Mouse (Mus musculus) liver, embryonic 11.5 days (tissue): ENCODE measurements at regions not wholly inside any gene's neighbourhood (a gene's known extent, or its start where the extent isn't known, plus 50 kb on each side); places are given as distances from the start of the nearest gene placed in this dataset.
A peak's percentile ranks its signal among the peaks of the same experiment; 100 is the strongest.

Experiments used
- ATAC-seq: fragments of 200-750 bp; cut with Nextera tagmentation; replicated peaks from 2 replicates; pipeline ENCODE4 v1.8.0; 2017; ENCODE audit warnings: moderate number of reproducible peaks, mild to moderate bottlenecking, moderate TSS enrichment, moderate library complexity; ENCODE audit not compliant: low FRiP score
- DNase-seq: peaks from one replicate; pipeline ENCODE4 v3.0.0-alpha.2; 2017; ENCODE audit warnings: low spot score
- H3K27ac ChIP-seq: fragments of 300-500 bp; sonication (generic); 2 replicates; pipeline ENCODE4 v1.5.1; 2014; ENCODE audit warnings: mild to moderate bottlenecking, low read depth, low read length, control low read depth
- H3K27me3 ChIP-seq: fragments of 300-500 bp; sonication (generic); replicated peaks from 2 replicates; pipeline ENCODE4 v1.6.1; 2014; ENCODE audit warnings: low read length, mixed read lengths; ENCODE audit not compliant: control insufficient read depth, insufficient read depth
- H3K36me3 ChIP-seq: fragments of 300-500 bp; sonication (generic); 2 replicates; pipeline ENCODE4 v1.6.1; 2014; ENCODE audit warnings: mild to moderate bottlenecking, low read length, moderate library complexity, mixed read lengths; ENCODE audit not compliant: control insufficient read depth, insufficient read depth
- H3K4me1 ChIP-seq: fragments of 300-500 bp; sonication (generic); replicated peaks from 2 replicates; pipeline ENCODE4 v1.6.1; 2014; ENCODE audit warnings: low read length, mixed read lengths; ENCODE audit not compliant: control insufficient read depth, insufficient read depth
- H3K4me2 ChIP-seq: fragments of 300-500 bp; sonication (generic); 2 replicates; pipeline ENCODE4 v1.6.1; 2014; ENCODE audit warnings: mild to moderate bottlenecking, control low read depth, moderate library complexity
- H3K4me3 ChIP-seq: fragments of 300-500 bp; sonication (generic); 2 replicates; pipeline ENCODE4 v1.5.1; 2014; ENCODE audit warnings: low read depth, low read length, control low read depth
- H3K9ac ChIP-seq: fragments of 300-500 bp; sonication (generic); 2 replicates; pipeline ENCODE4 v1.6.1; 2014; ENCODE audit warnings: low read depth, low read length, control low read depth
- H3K9me3 ChIP-seq: fragments of 300-500 bp; sonication (generic); 2 replicates; pipeline ENCODE4 v1.6.1; 2016; ENCODE audit warnings: low read length, inconsistent platforms, mixed read lengths; ENCODE audit not compliant: control insufficient read depth
- WGBS: fragments of 180-500 bp; shearing (Covaris S2); extraction: QIAGEN DNeasy Blood & Tissue Kit; methylation state at CpG from one replicate; pipeline ENCODE4 v1.1.7; 2014; 5-methylcytosine and 5-hydroxymethylcytosine counted together

GRCm38 (mm10) chr13:110696549-110696948, 301.7 kb downstream of the Plk2 start:
- H3K4me1 ChIP-seq = no peaks in the 10 kb centered on the region
- H3K4me2 ChIP-seq = no peak overlapping the region
- no peak overlapping the region for H3K9ac ChIP-seq
- DNase-seq = no peak
- 63% methylated on average over 5 of the region's 5 CpGs for WGBS
- H3K36me3 ChIP-seq = no peaks in the 10 kb centered on the region
- no peaks in the 10 kb centered on the region for H3K9me3 ChIP-seq
- peak; percentile 36; the same call in 1 of the 2 replicates for ATAC-seq
- H3K4me3 ChIP-seq = no peak overlapping the region
- no peak overlapping the region for H3K27ac ChIP-seq
- H3K27me3 ChIP-seq = no peaks in the 10 kb centered on the region

GRCm38 (mm10) chr13:110704261-110704660, 309.4 kb downstream of the Plk2 start:
- no peaks in the 10 kb centered on the region for H3K27me3 ChIP-seq
- ATAC-seq (no peak), DNase-seq (no peak)
- no peaks in the 10 kb centered on the region for H3K36me3 ChIP-seq
- no peak overlapping the region for H3K4me2 ChIP-seq
- no peak overlapping the region for H3K4me3 ChIP-seq
- WGBS = 76% methylated on average over 2 of the region's 2 CpGs
- H3K9me3 ChIP-seq = no peaks in the 10 kb centered on the region
- no peak overlapping the region for H3K9ac ChIP-seq
- H3K27ac ChIP-seq = no peak overlapping the region
- no peaks in the 10 kb centered on the region for H3K4me1 ChIP-seq

- H3K27ac ChIP-seq = no peak overlapping the region
- no peak for DNase-seq
- H3K4me3 ChIP-seq = no peak overlapping the region
- no peak overlapping the region for H3K9ac ChIP-seq
- no peaks in the 10 kb centered on the region for H3K36me3 ChIP-seq
- no peak overlapping the region for H3K4me2 ChIP-seq
- no peaks in the 10 kb centered on the region for H3K9me3 ChIP-seq
- H3K4me1 ChIP-seq = no peaks in the 10 kb centered on the region
- H3K27me3 ChIP-seq = no peaks in the 10 kb centered on the region
- ATAC-seq = no peak
- WGBS = 51% methylated on average over 4 of the region's 4 CpGs
Observed at GRCm38 (mm10) chr13:110710847-110711246, 316.0 kb downstream of the Plk2 start.

- DNase-seq (no peak), ATAC-seq (no peak)
- Histone ChIP-seq H3K36me3 (no peaks in the 10 kb centered on the region), H3K4me1 (no peaks in the 10 kb centered on the region), H3K4me2 (no peak overlapping the region), H3K9ac (no peak overlapping the region), H3K27ac (no peak overlapping the region), H3K4me3 (no peak overlapping the region), H3K9me3 (no peaks in the 10 kb centered on the region), H3K27me3 (no peaks in the 10 kb centered on the region)
- 46% methylated on average over 3 of the region's 3 CpGs for WGBS
Observed at GRCm38 (mm10) chr13:110712527-110712926, 317.7 kb downstream of the Plk2 start.

GRCm38 (mm10) chr13:110722170-110722569, 327.3 kb downstream of the Plk2 start:
- Histone ChIP-seq H3K27me3 (no peaks in the 10 kb centered on the region), H3K9ac (no peak overlapping the region), H3K4me1 (no peaks in the 10 kb centered on the region), H3K4me2 (no peak overlapping the region), H3K36me3 (no peaks in the 10 kb centered on the region), H3K4me3 (no peak overlapping the region), H3K9me3 (no peaks in the 10 kb centered on the region), H3K27ac (no peak overlapping the region)
- DNase-seq (no peak), ATAC-seq (no peak)
- WGBS = 90% methylated on average over 10 of the region's 10 CpGs

- Histone ChIP-seq H3K36me3 (no peaks in the 10 kb centered on the region), H3K4me2 (no peak overlapping the region), H3K9ac (no peak overlapping the region), H3K9me3 (no peaks in the 10 kb centered on the region), H3K4me1 (no peaks in the 10 kb centered on the region), H3K27me3 (no peaks in the 10 kb centered on the region), H3K27ac (no peak overlapping the region), H3K4me3 (no peak overlapping the region)
- no peak for ATAC-seq
- DNase-seq = no peak
- WGBS = 72% methylated on average over 6 of the region's 6 CpGs
Observed at GRCm38 (mm10) chr13:110722752-110723151, 327.9 kb downstream of the Plk2 start.

- Histone ChIP-seq H3K27me3 (no peaks in the 10 kb centered on the region), H3K4me2 (no peak overlapping the region), H3K27ac (no peak overlapping the region), H3K4me3 (no peak overlapping the region), H3K4me1 (no peaks in the 10 kb centered on the region), H3K9me3 (no peaks in the 10 kb centered on the region), H3K9ac (no peak overlapping the region), H3K36me3 (no peaks in the 10 kb centered on the region)
- ATAC-seq = no peak
- WGBS = 76% methylated on average over 2 of the region's 2 CpGs
- no peak for DNase-seq
Observed at GRCm38 (mm10) chr13:110724836-110725235, 330.0 kb downstream of the Plk2 start.

- Histone ChIP-seq H3K9me3 (no peaks in the 10 kb centered on the region), H3K9ac (no peak overlapping the region), H3K4me2 (no peak overlapping the region), H3K4me3 (no peak overlapping the region), H3K27ac (no peak overlapping the region), H3K4me1 (no peaks in the 10 kb centered on the region), H3K36me3 (no peaks in the 10 kb centered on the region), H3K27me3 (no peaks in the 10 kb centered on the region)
- DNase-seq = no peak
- no peak for ATAC-seq
- WGBS = 73% methylated on average over 3 of the region's 3 CpGs
Observed at GRCm38 (mm10) chr13:110725821-110726220, 331.0 kb downstream of the Plk2 start.

- no peak overlapping the region for H3K27ac ChIP-seq
- H3K4me3 ChIP-seq = no peak overlapping the region
- H3K9ac ChIP-seq = no peak overlapping the region
- ATAC-seq = no peak
- H3K4me2 ChIP-seq = no peak overlapping the region
- no peak for DNase-seq
- no peaks in the 10 kb centered on the region for H3K36me3 ChIP-seq
- no peaks in the 10 kb centered on the region for H3K4me1 ChIP-seq
- 71% methylated on average over 5 of the region's 5 CpGs for WGBS
- no peaks in the 10 kb centered on the region for H3K27me3 ChIP-seq
- H3K9me3 ChIP-seq = no peaks in the 10 kb centered on the region
Observed at GRCm38 (mm10) chr13:110735511-110735910, 340.7 kb downstream of the Plk2 start.
